Mouse (Mus musculus): ENCODE results near the gene Ndrg3.

The Ndrg3 gene

DNA sequence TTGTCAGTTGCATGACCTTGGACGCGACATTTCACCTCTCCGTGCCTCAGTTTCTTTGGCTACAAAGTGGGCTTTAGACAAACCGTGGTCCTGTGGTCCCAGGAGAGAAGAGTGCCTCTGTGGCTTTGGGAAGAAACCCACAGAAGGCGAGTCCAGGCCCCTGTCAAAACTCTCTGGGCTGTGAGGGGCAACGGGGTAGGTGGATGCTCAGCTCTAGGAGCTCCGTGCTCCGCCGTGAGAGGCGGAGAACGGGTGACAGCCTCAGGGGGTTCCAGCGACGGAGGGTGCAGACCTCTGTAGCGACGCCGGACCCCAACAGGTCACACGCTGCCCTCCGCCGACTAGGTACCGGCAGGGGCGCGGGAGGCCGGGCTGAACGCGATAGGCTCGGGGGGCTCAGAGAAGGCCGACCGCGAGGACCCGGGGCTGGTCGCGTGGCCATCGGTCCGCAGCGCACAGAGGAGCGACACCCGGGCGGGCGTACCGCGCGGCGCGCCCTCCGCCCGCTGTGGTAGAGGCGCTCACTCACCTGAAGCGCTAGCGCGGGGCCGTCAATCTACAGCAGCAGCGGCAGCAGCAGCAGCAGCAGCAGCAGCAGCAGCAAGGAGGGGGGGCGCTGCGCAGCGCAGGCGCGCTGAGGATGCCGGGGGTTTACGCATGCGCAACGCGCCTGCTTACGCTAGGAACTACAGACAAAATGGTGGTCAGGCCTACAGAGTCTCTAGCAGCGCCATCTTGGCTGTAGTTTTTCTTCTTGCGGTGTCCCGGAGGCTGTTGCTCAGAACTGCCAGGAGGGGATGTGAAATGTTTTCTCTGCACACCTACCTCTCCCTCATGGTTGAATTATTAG, at the start of gene Ndrg3:
Gene Ndrg3 (minus strand): TSS at position 587 of the 850 bp plus-strand sequence.
- DNase-seq (ENCODE audit: extremely low spot score, low read depth, low spot score), result peak; percentile 99

DNA sequence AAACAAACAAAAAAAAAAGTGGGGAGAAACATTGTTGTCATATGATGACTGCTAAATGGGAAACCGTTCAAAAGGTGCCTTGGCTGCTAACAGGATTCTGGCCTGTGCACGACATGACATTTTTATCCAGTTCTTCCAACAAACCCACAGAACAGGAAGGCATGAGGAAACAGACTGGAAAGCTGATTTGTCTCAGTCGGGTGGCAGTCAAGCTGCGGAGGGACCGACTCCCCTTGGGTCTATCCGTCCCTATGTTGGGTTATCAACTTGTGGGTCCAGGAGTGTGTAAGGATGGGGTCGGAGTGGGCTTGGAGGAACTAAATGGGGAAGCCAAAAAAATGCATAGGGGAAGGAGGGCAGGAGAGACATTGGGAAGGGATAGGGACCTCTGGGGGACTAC, 49.6 kb upstream of the Ndrg3 start:
- DNase-seq (ENCODE audit: extremely low spot score, low read depth, low spot score), result no peak

GRCm38 (mm10) chr2:157040649-157041046, 48.8 kb upstream of the Ndrg3 start:
- DNase-seq (ENCODE audit: extremely low spot score, low read depth, low spot score), result no peak

DNA sequence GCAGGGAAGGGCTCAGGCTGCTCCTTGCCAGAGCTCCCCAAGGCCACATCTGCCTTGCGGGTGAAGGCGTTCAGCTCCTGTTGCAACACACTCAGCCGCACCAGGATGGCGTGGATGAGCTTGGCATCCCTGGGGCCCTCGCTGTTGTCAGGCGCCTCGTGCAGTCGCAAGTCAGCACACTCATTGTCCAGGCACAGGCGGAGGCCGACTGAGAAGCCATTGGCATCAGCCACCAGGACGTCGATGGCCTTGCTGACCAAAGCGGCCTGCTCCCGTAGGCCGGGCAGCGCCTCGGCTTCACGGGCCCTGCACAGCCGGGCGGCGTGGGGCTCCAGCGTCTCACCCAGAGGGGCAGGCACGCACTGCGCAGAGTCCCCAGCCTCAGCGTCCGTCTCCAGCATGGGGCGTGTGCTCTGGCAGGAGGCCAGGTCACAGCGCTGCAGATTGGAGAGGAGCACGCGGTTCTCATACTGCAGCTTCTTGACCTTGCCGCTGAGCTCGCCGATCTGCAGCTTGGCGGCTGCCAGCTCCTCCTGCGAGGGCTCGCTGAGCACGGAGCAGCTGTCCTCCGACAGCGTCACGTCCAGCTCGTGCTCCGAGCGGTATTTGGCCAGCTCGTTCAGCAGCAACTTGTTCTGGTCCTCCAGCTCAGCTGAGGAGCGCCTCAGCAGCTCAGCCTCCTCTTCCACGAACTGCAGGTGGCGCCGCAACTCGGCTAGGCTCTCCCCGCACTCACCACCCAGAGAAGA, 48.2 kb upstream of the Ndrg3 start:
- no peak for DNase-seq (ENCODE audit: extremely low spot score, low read depth, low spot score)

GRCm38 (mm10) chr2:157037303-157037702, 45.4 kb upstream of the Ndrg3 start:
- no peak for DNase-seq (ENCODE audit: extremely low spot score, low read depth, low spot score)

DNA sequence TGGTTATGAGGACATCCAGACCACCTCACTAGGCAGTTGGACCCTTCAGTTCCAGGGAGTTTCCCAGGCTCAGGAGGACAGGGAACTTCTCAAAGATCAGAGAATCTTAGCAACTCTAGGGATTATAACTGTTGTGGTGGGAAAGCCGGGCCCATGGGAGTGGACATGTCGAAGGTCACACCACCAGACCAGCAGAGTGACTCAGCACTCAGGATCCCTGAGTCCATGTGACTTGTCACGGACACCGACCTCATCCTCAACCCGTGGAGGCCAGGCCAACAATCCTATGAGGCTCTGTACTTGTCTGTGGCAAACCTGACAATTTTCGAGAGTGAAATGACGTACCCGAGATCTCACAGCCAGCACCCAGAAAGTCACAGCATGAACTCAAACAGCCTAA, 44.5 kb upstream of the Ndrg3 start:
- DNase-seq (ENCODE audit: extremely low spot score, low read depth, low spot score), result no peak

GRCm38 (mm10) chr2:157035371-157035770, 43.5 kb upstream of the Ndrg3 start:
- DNase-seq (ENCODE audit: extremely low spot score, low read depth, low spot score), result no peak

GRCm38 (mm10) chr2:157030804-157031203, 38.9 kb upstream of the Ndrg3 start:
- no peak for DNase-seq (ENCODE audit: extremely low spot score, low read depth, low spot score)

DNA sequence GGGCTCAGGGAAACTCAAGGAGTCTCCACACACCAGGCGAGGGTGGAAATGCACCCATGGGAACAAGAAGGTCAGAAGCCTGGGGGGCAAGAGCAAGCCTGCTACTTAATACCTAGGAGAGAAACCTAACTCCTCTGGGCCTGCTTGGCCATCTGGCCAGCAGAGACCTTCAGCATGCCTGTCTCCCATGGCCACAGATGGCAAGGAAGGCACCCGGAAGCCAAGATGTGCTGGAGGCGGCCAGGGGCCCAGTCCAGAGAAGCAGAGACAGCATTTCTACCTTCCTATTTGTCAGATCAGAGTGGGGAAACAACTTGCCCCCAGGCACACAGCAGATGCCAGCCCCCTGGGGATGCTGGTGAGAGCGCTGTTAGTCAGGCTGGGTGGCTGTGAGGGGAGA, 36.4 kb upstream of the Ndrg3 start:
- no peak for DNase-seq (ENCODE audit: extremely low spot score, low read depth, low spot score)

DNA sequence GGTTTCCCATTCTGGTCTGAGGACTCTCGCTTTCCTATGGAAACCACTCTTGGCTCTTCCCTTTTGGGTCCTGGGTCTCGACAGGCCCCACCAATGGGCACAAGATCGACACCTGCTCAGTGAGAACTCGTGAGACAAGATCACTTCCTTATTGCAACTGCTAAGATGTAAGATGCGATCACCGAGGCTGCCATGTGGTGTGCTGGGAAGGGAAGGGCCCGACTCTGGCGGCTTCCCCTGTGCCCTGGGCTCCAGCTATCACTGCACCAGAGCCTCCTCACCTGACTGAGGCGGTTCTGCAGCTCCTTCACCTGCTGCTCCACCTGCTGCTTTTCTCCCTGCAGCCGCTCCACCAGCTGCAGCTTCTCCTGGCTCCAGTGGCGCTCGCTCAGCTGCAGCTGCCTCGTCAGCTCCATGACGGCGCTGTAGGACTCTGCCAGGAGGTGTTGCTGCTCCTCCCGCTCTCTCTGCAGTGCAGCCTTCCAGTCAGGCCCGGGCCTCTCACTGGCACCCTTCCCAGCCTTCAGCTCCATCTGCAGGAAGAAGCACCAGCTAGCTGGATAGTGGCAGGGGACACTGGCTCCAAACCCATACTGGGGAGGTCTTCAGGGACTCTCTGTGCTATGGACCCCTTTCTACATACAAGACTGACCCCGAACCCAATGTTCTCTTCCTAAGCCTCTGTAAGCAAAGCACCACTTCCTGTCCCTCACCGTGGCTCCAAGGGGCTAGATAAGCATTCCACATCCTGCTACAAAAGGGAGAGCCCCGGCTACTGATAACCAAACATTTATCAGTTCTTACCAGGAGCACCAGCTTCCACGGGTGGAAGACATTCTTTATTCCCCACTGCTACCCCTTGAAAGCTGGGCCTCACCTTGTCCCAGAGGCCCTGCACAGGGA, 35.5 kb upstream of the Ndrg3 start:
- DNase-seq (ENCODE audit: extremely low spot score, low read depth, low spot score), result no peak

DNA sequence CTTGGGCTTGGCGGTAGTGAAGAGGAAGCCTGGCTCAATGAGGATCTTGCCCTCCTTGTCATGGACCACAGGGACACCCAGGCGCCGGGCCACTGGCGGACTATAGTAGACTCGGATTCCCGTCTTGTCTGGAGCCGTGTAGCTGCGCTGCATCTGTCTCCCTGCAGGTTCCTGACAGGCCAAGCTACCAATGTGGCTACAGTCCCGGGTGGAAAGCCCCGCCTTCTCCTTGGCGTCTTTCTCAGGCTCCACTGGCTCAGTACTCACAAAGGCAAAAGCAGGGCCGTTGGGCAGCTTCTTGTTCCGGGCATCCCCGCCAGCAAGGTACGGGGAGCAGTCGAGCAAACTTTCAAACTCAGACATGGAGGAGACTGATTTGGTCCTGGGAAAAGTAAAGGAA, 29.3 kb upstream of the Ndrg3 start:
- no peak for DNase-seq (ENCODE audit: extremely low spot score, low read depth, low spot score)

DNA sequence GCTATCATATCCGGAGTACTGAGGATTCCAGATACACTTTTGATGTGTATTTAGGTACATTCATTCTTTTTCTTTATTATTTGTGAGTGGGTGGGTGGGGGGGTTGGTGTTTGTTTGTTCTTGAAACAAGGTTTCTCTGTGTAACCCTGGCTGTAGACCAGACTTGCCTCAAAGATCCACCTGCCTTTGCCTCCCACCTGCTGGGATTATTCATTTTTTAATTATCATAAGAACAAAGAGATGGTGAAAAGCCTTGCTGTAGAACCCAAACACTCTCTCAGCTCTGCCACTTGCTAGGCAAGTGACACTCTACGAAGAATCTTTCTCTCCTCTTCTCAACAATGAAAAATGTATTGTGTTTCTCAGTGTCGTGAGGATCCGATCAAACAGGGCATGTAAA, 27.4 kb upstream of the Ndrg3 start:
- DNase-seq (ENCODE audit: extremely low spot score, low read depth, low spot score), result no peak

- DNase-seq (ENCODE audit: extremely low spot score, low read depth, low spot score), result no peak
Observed at GRCm38 (mm10) chr2:157016529-157017270, 24.8 kb upstream of the Ndrg3 start.

DNA sequence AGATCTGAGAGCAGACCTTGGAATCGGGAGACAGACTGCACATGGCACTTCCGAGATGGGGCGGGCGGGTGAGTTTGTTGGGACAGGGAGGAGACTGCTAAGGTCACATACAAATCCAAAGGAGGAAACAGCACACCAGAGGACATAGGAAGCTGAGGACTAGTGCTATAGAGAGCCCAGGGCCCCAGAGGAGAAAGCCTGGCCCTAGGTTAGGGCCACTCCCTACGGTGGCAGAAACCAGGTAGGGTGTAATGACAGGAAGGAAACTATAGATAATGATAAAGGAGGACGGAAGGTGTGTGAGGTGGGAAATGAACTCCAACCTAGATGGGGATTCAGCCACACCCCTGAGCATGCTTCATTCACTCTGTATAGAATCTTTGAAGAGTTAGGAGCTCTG, 20.5 kb upstream of the Ndrg3 start:
- DNase-seq (ENCODE audit: extremely low spot score, low read depth, low spot score), result no peak

DNA sequence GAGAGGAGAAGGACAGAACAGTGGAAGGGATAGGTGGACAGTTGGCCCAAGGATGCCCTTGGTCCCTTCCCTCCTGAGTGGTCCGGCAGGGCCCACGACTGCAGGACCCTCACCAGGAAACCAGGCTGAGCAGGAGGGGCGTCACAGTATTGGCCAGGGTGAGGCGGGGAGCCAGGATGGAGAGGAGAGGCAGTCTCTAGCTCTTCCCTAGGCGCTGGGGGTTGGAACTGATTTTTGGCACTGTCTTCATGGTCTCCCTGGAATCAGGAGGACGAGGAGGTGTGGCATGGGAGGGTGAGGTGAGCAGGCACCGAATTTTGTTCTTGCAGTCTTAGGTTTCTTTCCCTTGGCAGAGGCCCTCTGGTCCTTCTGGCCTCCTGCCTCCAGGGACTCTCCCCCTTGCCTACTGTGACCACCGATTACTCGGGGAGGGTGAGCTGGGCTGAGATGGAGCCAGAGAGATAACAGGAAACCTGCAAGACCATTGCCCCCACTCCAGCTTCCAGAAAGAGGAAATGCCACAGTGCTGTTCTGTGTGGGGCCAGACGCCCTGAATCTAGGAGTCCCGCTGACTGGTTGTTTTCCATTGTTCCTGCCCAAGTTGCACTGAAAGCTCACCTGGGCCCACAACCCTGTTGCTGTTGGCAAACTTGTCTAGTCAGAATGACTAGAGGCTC, 18.9 kb upstream of the Ndrg3 start:
- no peak for DNase-seq (ENCODE audit: extremely low spot score, low read depth, low spot score)

DNA sequence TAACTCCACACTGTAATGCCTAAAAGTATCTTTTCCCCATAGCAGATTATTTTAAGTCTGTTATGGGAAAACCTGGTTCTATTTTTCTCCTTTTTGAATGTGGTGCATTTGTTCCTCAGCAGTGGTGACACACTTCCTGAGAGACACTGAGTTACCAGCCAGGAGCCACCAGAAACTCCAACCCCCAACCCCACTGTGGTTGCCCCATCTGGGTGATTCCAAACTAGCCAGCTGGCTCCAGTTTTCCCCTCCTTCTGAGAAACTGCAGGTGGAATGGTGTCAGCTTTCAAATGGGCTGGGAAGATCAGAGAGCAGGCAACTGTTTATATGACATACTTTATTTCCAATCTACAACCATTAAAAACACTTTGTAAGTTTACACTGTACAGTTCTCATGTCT, 18.3 kb upstream of the Ndrg3 start:
- no peak for DNase-seq (ENCODE audit: extremely low spot score, low read depth, low spot score)

DNA sequence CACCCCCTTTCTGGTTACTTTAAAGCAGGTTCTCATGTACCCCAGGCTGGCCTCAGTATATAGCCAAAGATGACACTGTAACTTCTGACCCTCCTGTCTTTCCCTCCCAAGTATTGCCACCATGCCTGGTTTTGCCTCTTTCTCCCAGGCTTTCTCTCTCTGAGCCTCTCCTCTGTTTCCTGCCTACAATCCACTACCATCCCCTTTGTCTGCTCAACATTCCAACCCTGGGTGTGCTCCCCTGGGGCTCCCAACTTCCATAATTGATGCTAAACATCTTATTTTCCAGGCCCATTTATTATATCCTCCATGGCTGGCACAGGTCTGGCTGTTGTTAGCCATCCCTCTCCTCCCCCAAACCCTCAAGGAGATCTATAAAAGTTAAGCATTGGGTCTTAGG, 16.7 kb upstream of the Ndrg3 start:
- no peak for DNase-seq (ENCODE audit: extremely low spot score, low read depth, low spot score)

DNA sequence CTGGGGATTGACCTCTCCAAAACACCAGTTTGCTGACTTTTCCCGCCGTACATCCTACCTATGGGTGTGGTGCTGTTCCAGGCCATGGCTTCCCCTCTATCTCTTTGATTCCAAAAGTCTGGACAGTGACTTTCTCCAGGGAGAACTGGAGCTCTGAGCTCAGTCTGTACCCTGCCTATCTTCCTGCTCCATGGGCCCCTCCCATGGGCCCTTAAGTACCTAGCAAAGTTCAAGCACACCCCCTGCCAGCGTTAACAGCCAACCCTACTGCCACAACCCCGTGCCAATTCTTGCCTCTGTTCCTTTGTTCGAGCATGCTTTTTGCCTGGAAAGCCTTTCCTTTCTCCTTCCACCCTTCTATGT, 15.4 kb upstream of the Ndrg3 start:
- DNase-seq (ENCODE audit: extremely low spot score, low read depth, low spot score), result no peak

GRCm38 (mm10) chr2:157006511-157007233, 14.8 kb upstream of the Ndrg3 start, which contains the start of gene Dsn1:
Gene Dsn1 (minus strand): TSS chr2:157007154.
- DNase-seq (ENCODE audit: extremely low spot score, low read depth, low spot score), result peak; percentile 61
